Mouse (Mus musculus): ENCODE data around the gene 2210017I01Rik.

DNA sequence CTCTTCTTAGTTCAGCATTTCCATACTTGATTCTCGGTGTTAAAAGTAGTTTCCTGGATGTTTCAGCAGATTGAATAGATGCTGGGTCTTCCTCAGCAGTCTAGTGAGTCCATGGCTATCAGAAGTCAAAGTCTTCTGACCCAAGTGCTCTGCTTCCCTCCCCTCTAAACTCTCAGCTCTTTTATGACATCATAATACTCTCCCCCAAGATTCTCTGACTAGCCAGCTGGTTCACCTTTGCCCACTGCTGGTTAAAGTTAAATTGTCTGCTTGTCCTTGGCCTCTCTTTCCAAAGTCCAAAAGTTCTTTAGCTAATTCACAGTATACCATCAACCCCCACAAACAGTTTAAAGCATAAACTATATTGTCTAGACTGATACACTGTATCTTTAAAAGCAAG is 18.4 kb downstream of the 2210017I01Rik start, which contains the start of gene Smcp:
- TF ChIP-seq CTCF (IDR thresholded peaks at IDR 0.05; ENCODE audit: extremely low read depth, insufficient read depth, insufficient read length, insufficient replicate concordance) (no peak), POLR2A (IDR thresholded peaks at IDR 0.05; ENCODE audit: low read depth, low read length) (no peak)

Measured in spleen, adult 2 months (tissue).